Mouse (Mus musculus): ENCODE data around the gene Dot1l. TPM values are rescaled to one million over a fixed set of nuclear protein-coding genes. Genes with fewer than 3 reads are reported as not detected.

Dot1l gene
- polyA plus RNA-seq, 1 experiment from 2014 or later = 13.6 TPM

- H3K36me3 ChIP-seq (ENCODE audit: control insufficient read depth, insufficient read depth, low read length) = peaks cover 55% of the 10 kb centered on the region
- no peak overlapping the region for H3K9ac ChIP-seq (ENCODE audit: low read length)
- no peaks in the 10 kb centered on the region for H3K9me3 ChIP-seq (replicated peaks; ENCODE audit: control insufficient read depth, low read length)
- ATAC-seq (no peak), DNase-seq (ENCODE audit: low spot score) (no peak)
- H3K27me3 ChIP-seq (replicated peaks; ENCODE audit: control insufficient read depth, insufficient read depth, low read length) = peaks cover 8% of the 10 kb centered on the region; the same call in 1 of the 2 replicates
- peaks cover 18% of the 10 kb centered on the region for H3K4me1 ChIP-seq (ENCODE audit: control insufficient read depth, insufficient read depth, low read length)
- 96% methylated on average over 2 of the region's 2 CpGs for WGBS
- H3K4me2 ChIP-seq (ENCODE audit: low read length) = no peak overlapping the region
- H3K27ac ChIP-seq (ENCODE audit: low read depth, low read length) = no peak overlapping the region
- H3K4me3 ChIP-seq (ENCODE audit: low read depth, low read length) = no peak overlapping the region
Observed at GRCm38 (mm10) chr10:80804340-80804739, 49.3 kb downstream of the Dot1l start.

- H3K4me2 ChIP-seq (ENCODE audit: low read length) = no peak within 1 kb of the TSS
- no peak within 1 kb of the TSS for H3K9ac ChIP-seq (ENCODE audit: low read length)
- DNase-seq (ENCODE audit: low spot score) (no peak), ATAC-seq (no peak)
- peaks cover 13% of the 10 kb centered on the region for H3K4me1 ChIP-seq (ENCODE audit: control insufficient read depth, insufficient read depth, low read length)
- H3K36me3 ChIP-seq (ENCODE audit: control insufficient read depth, insufficient read depth, low read length) = peaks cover 55% of the 10 kb centered on the region
- peaks cover 12% of the 10 kb centered on the region for H3K27me3 ChIP-seq (replicated peaks; ENCODE audit: control insufficient read depth, insufficient read depth, low read length)
- H3K27ac ChIP-seq (ENCODE audit: low read depth, low read length) = no peak within 1 kb of the TSS
- H3K9me3 ChIP-seq (replicated peaks; ENCODE audit: control insufficient read depth, low read length) = no peaks in the 10 kb centered on the region
- H3K4me3 ChIP-seq (ENCODE audit: low read depth, low read length) = no peak within 1 kb of the TSS
- 60% methylated on average over 6 of the region's 6 CpGs for WGBS
Observed at GRCm38 (mm10) chr10:80804916-80805315, 49.9 kb downstream of the Dot1l start, which contains the start of gene Amh. Amh (plus strand) TSS chr10:80805243.

- no peak overlapping the region for H3K4me3 ChIP-seq (ENCODE audit: low read depth, low read length)
- WGBS = 74% methylated on average over 5 of the region's 5 CpGs
- no peak for ATAC-seq
- H3K9ac ChIP-seq (ENCODE audit: low read length) = no peak overlapping the region
- H3K27me3 ChIP-seq (replicated peaks; ENCODE audit: control insufficient read depth, insufficient read depth, low read length) = peaks cover 16% of the 10 kb centered on the region
- DNase-seq (ENCODE audit: low spot score) = no peak
- peaks cover 13% of the 10 kb centered on the region for H3K4me1 ChIP-seq (ENCODE audit: control insufficient read depth, insufficient read depth, low read length)
- no peak overlapping the region for H3K4me2 ChIP-seq (ENCODE audit: low read length)
- no peak overlapping the region for H3K27ac ChIP-seq (ENCODE audit: low read depth, low read length)
- peaks cover 51% of the 10 kb centered on the region for H3K36me3 ChIP-seq (ENCODE audit: control insufficient read depth, insufficient read depth, low read length)
- H3K9me3 ChIP-seq (replicated peaks; ENCODE audit: control insufficient read depth, low read length) = no peaks in the 10 kb centered on the region
Observed at GRCm38 (mm10) chr10:80805322-80805721, 50.3 kb downstream of the Dot1l start.

GRCm38 (mm10) chr10:80805925-80806324 lies 50.9 kb downstream of the Dot1l start:
- Histone ChIP-seq H3K4me2 (ENCODE audit: low read length) (no peak overlapping the region), H3K9me3 (replicated peaks; ENCODE audit: control insufficient read depth, low read length) (no peaks in the 10 kb centered on the region), H3K4me3 (ENCODE audit: low read depth, low read length) (no peak overlapping the region), H3K27ac (ENCODE audit: low read depth, low read length) (no peak overlapping the region), H3K27me3 (replicated peaks; ENCODE audit: control insufficient read depth, insufficient read depth, low read length) (peaks cover 17% of the 10 kb centered on the region), H3K9ac (ENCODE audit: low read length) (no peak overlapping the region), H3K36me3 (ENCODE audit: control insufficient read depth, insufficient read depth, low read length) (peaks cover 45% of the 10 kb centered on the region), H3K4me1 (ENCODE audit: control insufficient read depth, insufficient read depth, low read length) (peaks cover 12% of the 10 kb centered on the region)
- DNase-seq (ENCODE audit: low spot score) (peak; percentile 51), ATAC-seq (0 out of 2 replicates have a peak, but pooled peaks have one; percentile 21)
- WGBS = 21% methylated on average over 3 of the region's 3 CpGs

- ATAC-seq = peak; percentile 7; the same call in 1 of the 2 replicates
- H3K36me3 ChIP-seq (ENCODE audit: control insufficient read depth, insufficient read depth, low read length) = peaks cover 40% of the 10 kb centered on the region
- peaks cover 12% of the 10 kb centered on the region for H3K4me1 ChIP-seq (ENCODE audit: control insufficient read depth, insufficient read depth, low read length)
- peak overlapping the region; percentile 43 for H3K4me3 ChIP-seq (ENCODE audit: low read depth, low read length)
- no peaks in the 10 kb centered on the region for H3K9me3 ChIP-seq (replicated peaks; ENCODE audit: control insufficient read depth, low read length)
- H3K27me3 ChIP-seq (replicated peaks; ENCODE audit: control insufficient read depth, insufficient read depth, low read length) = peaks cover 17% of the 10 kb centered on the region
- peak overlapping the region; percentile 94 for H3K4me2 ChIP-seq (ENCODE audit: low read length)
- 48% methylated on average over 34 of the region's 34 CpGs for WGBS
- no peak for DNase-seq (ENCODE audit: low spot score)
- peak overlapping the region; percentile 74 for H3K9ac ChIP-seq (ENCODE audit: low read length)
- H3K27ac ChIP-seq (ENCODE audit: low read depth, low read length) = peak overlapping the region; percentile 80
Observed at GRCm38 (mm10) chr10:80806341-80807056, 51.5 kb downstream of the Dot1l start.

- 2% methylated on average over 58 of the region's 58 CpGs for WGBS
Observed at GRCm38 (mm10) chr10:80807057-80807627, 52.1 kb downstream of the Dot1l start.

GRCm38 (mm10) chr10:80808099-80808984 lies 53.3 kb downstream of the Dot1l start:
- Histone ChIP-seq H3K27me3 (replicated peaks; ENCODE audit: control insufficient read depth, insufficient read depth, low read length) (peaks cover 17% of the 10 kb centered on the region), H3K9me3 (replicated peaks; ENCODE audit: control insufficient read depth, low read length) (no peaks in the 10 kb centered on the region), H3K36me3 (ENCODE audit: control insufficient read depth, insufficient read depth, low read length) (peaks cover 21% of the 10 kb centered on the region), H3K4me2 (ENCODE audit: low read length) (0 out of 2 replicates have a peak overlapping the region, but pooled peaks have one; percentile 6), H3K9ac (ENCODE audit: low read length) (no peak overlapping the region), H3K4me3 (ENCODE audit: low read depth, low read length) (no peak overlapping the region), H3K27ac (ENCODE audit: low read depth, low read length) (no peak overlapping the region), H3K4me1 (ENCODE audit: control insufficient read depth, insufficient read depth, low read length) (peaks cover 12% of the 10 kb centered on the region)
- WGBS = 17% methylated on average over 40 of the region's 40 CpGs
- no peak for DNase-seq (ENCODE audit: low spot score)
- no peak for ATAC-seq

More at GRCm38 (mm10) chr10:80807057-80807627, 52.1 kb downstream of the Dot1l start:
- Histone ChIP-seq H3K27ac (ENCODE audit: low read depth, low read length) (peak overlapping the region; percentile 80), H3K4me2 (ENCODE audit: low read length) (peak overlapping the region; percentile 94), H3K4me3 (ENCODE audit: low read depth, low read length) (peak overlapping the region; percentile 43), H3K27me3 (replicated peaks; ENCODE audit: control insufficient read depth, insufficient read depth, low read length) (peaks cover 17% of the 10 kb centered on the region), H3K4me1 (ENCODE audit: control insufficient read depth, insufficient read depth, low read length) (peaks cover 12% of the 10 kb centered on the region), H3K9ac (ENCODE audit: low read length) (peak overlapping the region; percentile 74), H3K36me3 (ENCODE audit: control insufficient read depth, insufficient read depth, low read length) (peaks cover 33% of the 10 kb centered on the region), H3K9me3 (replicated peaks; ENCODE audit: control insufficient read depth, low read length) (no peaks in the 10 kb centered on the region)
- ATAC-seq = peak; percentile 86
- peak; percentile 88 for DNase-seq (ENCODE audit: low spot score)

- H3K4me3 ChIP-seq (ENCODE audit: low read depth, low read length) = no peak overlapping the region
Observed at GRCm38 (mm10) chr10:80808985-80809632, 54.1 kb downstream of the Dot1l start.

More at GRCm38 (mm10) chr10:80808985-80809632, 54.1 kb downstream of the Dot1l start:
- Histone ChIP-seq H3K36me3 (ENCODE audit: control insufficient read depth, insufficient read depth, low read length) (peaks cover 14% of the 10 kb centered on the region), H3K9ac (ENCODE audit: low read length) (no peak overlapping the region), H3K4me1 (ENCODE audit: control insufficient read depth, insufficient read depth, low read length) (peaks cover 12% of the 10 kb centered on the region), H3K9me3 (replicated peaks; ENCODE audit: control insufficient read depth, low read length) (no peaks in the 10 kb centered on the region), H3K27me3 (replicated peaks; ENCODE audit: control insufficient read depth, insufficient read depth, low read length) (peaks cover 17% of the 10 kb centered on the region), H3K27ac (ENCODE audit: low read depth, low read length) (no peak overlapping the region), H3K4me2 (ENCODE audit: low read length) (0 out of 2 replicates have a peak overlapping the region, but pooled peaks have one; percentile 6)
- no peak for DNase-seq (ENCODE audit: low spot score)
- 8% methylated on average over 18 of the region's 18 CpGs for WGBS
- ATAC-seq = no peak
